14 mouse cellular contexts compared by ENCODE assay signal in the genomic region with DNA sequence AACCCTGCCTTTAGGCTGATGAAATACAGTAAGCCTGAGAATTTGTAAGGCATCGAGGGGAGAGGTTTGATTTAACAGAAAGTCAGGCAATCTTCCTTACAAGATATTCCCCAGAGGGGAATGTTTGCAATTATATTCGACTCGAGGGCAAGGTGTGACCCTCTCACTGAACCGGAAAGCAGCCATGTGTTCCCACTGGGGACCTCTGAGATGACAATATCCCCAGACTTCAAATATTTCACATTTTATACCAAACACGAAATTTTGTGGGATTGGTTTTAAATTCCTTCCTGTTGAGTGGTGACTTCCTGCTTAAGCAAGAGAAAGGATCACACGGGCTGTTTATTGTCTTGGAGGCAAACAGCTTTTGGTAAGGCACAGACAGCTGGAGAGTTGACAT. TPM values are rescaled to one million over a fixed set of nuclear protein-coding genes. Genes with fewer than 3 reads are reported as not detected.
DNase-seq lines count a peak whose midpoint lies in the region; ATAC-seq and TF ChIP-seq lines count a peak whose summit lies in the region.
"Had no signal": no experiment of that assay in that cellular context is flagged by ENCODE, and none has a peak within 500 bp of the region (broad histone marks: within the 10 kb centered on the region; RNA-seq: fewer than 3 reads in every experiment).

No protein-coding gene starts in this region.

- H3K4me1 ChIP-seq in heart, embryonic 11.5 days (ENCODE audit: control insufficient read depth, insufficient read depth, low read length): peaks cover 6% of the 10 kb centered on the region; the same call in 1 of the 2 replicates
- H3K4me1 ChIP-seq in lung, embryonic 14.5 days (ENCODE audit: insufficient read depth): peaks cover 10% of the 10 kb centered on the region
- peaks cover 26% of the 10 kb centered on the region for H3K4me1 ChIP-seq in embryonic facial prominence, embryonic 14.5 days (ENCODE audit: control insufficient read depth, insufficient read depth, low read length)
- peaks cover 36% of the 10 kb centered on the region for H3K4me1 ChIP-seq in limb, embryonic 15.5 days

- ATAC-seq in heart, embryonic 11.5 days (replicated peaks; ENCODE audit: insufficient number of reproducible peaks, low FRiP score, low TSS enrichment): no peak
- no peak for ATAC-seq in lung, embryonic 14.5 days (ENCODE audit: insufficient read depth)
- ATAC-seq in embryonic facial prominence, embryonic 14.5 days (ENCODE audit: low read depth): peak; percentile 2; the same call in 1 of the 2 replicates
- ATAC-seq in limb, embryonic 15.5 days (ENCODE audit: insufficient number of reproducible peaks, low FRiP score, low TSS enrichment, low read depth): no peak
- ATAC-seq in frontal cortex, adult (ENCODE audit: low TSS enrichment): no peak

- 0 out of 2 replicates have a peak, but pooled peaks cover 7% of the 10 kb centered on the region for H3K27me3 ChIP-seq in heart, embryonic 11.5 days (ENCODE audit: control insufficient read depth, insufficient read depth, low read length)
- H3K27me3 ChIP-seq in lung, embryonic 14.5 days (ENCODE audit: insufficient read depth, low read length): peaks cover 4% of the 10 kb centered on the region; the same call in 1 of the 2 replicates
- 0 out of 2 replicates have a peak, but pooled peaks cover 3% of the 10 kb centered on the region for H3K27me3 ChIP-seq in embryonic facial prominence, embryonic 14.5 days (replicated peaks; ENCODE audit: control insufficient read depth, insufficient read depth, low read length)
- peaks cover 8% of the 10 kb centered on the region; the same call in 1 of the 2 replicates for H3K27me3 ChIP-seq in limb, embryonic 15.5 days

- 34% methylated on average over 6 of the region's 6 CpGs for WGBS in heart, embryonic 11.5 days (ENCODE audit: insufficient replicate concordance)
- 16% methylated on average over 6 of the region's 6 CpGs for WGBS in lung, embryonic 14.5 days
- WGBS in embryonic facial prominence, embryonic 14.5 days: 3% methylated on average over 6 of the region's 6 CpGs
- WGBS in limb, embryonic 15.5 days: 5% methylated on average over 6 of the region's 6 CpGs

- H3K27ac ChIP-seq in heart, embryonic 11.5 days (ENCODE audit: low read depth, low read length): no peak overlapping the region
- no peak overlapping the region for H3K27ac ChIP-seq in lung, embryonic 14.5 days (ENCODE audit: low read depth)
- peak overlapping the region; percentile 42; the same call in 1 of the 2 replicates for H3K27ac ChIP-seq in embryonic facial prominence, embryonic 14.5 days (replicated peaks; ENCODE audit: low read depth, low read length)
- H3K27ac ChIP-seq in limb, embryonic 15.5 days: peak overlapping the region; percentile 51

- H3K36me3 ChIP-seq in heart, embryonic 11.5 days (ENCODE audit: control insufficient read depth, insufficient read depth, low read length): no peaks in the 10 kb centered on the region
- H3K36me3 ChIP-seq in lung, embryonic 14.5 days (ENCODE audit: insufficient read depth): no peaks in the 10 kb centered on the region
- H3K36me3 ChIP-seq in embryonic facial prominence, embryonic 14.5 days (ENCODE audit: control insufficient read depth, insufficient read depth, low read length): no peaks in the 10 kb centered on the region
- H3K36me3 ChIP-seq in limb, embryonic 15.5 days: no peaks in the 10 kb centered on the region

- no peak overlapping the region for H3K9ac ChIP-seq in heart, embryonic 11.5 days (ENCODE audit: low read depth, low read length)
- H3K9ac ChIP-seq in lung, embryonic 14.5 days: no peak overlapping the region
- H3K9ac ChIP-seq in embryonic facial prominence, embryonic 14.5 days (ENCODE audit: low read depth, low read length): no peak overlapping the region; the same call in 1 of the 2 replicates
- H3K9ac ChIP-seq in limb, embryonic 15.5 days: no peak overlapping the region

- H3K4me2 ChIP-seq in heart, embryonic 11.5 days: no peak overlapping the region
- H3K4me2 ChIP-seq in lung, embryonic 14.5 days: no peak overlapping the region
- H3K4me2 ChIP-seq in embryonic facial prominence, embryonic 14.5 days (ENCODE audit: low read depth, low read length): peak overlapping the region; percentile 24
- H3K4me2 ChIP-seq in limb, embryonic 15.5 days: no peak overlapping the region

- H3K4me3 ChIP-seq in heart, embryonic 11.5 days (ENCODE audit: low read depth, low read length): no peak overlapping the region
- H3K4me3 ChIP-seq in lung, embryonic 14.5 days (ENCODE audit: low read depth, low read length): no peak overlapping the region
- H3K4me3 ChIP-seq in embryonic facial prominence, embryonic 14.5 days (ENCODE audit: low read depth, low read length): no peak overlapping the region
- H3K4me3 ChIP-seq in limb, embryonic 15.5 days: no peak overlapping the region

- H3K9me3 ChIP-seq in heart, embryonic 11.5 days (replicated peaks; ENCODE audit: control insufficient read depth, low read length): no peaks in the 10 kb centered on the region
- H3K9me3 ChIP-seq in lung, embryonic 14.5 days (ENCODE audit: low read depth, low read length): no peaks in the 10 kb centered on the region
- H3K9me3 ChIP-seq in embryonic facial prominence, embryonic 14.5 days (ENCODE audit: control insufficient read depth, low read length): no peaks in the 10 kb centered on the region
- no peaks in the 10 kb centered on the region for H3K9me3 ChIP-seq in limb, embryonic 15.5 days

- TF ChIP-seq CTCF in lung, embryonic 14.5 days (IDR thresholded peaks at IDR 0.05; ENCODE audit: low read depth): no peak

- peak; percentile 22 to 33 for DNase-seq in heart, adult 18-20 months
- DNase-seq in lung, embryonic 14.5 days: peak; percentile 30
- DNase-seq in lung, postnatal 25 days (ENCODE audit: low spot score): no peak
- peak; percentile 76 for DNase-seq in embryonic facial prominence, embryonic 14.5 days (ENCODE audit: low spot score)
- no peak for DNase-seq in ovary, postnatal 36 days (ENCODE audit: low spot score)
- DNase-seq: cerebellum, adult 9-10 months; kidney, adult 8-10 months; lung, postnatal 10 days; right cerebral cortex, postnatal 14 days had no signal

RNA-seq across cellular contexts. Expression of a gene that starts 2.7 kb away (rescaled TPM):
- not detected for total RNA-seq in heart, adult 18-20 months (2021)
- 0.51 TPM in 1 of 2 replicates, not detected in the other for polyA plus RNA-seq in heart, embryonic 11.5 days (2014; fragmentation: Nextera tagmentation; extraction: Ambion mirVana)
- not detected in 2 replicates for polyA plus RNA-seq in lung, embryonic 14.5 days (2014; fragmentation: Nextera tagmentation; extraction: Ambion mirVana)
- 0.54 TPM in 1 of 2 replicates, not detected in the other for polyA plus RNA-seq in embryonic facial prominence, embryonic 14.5 days (2014; fragmentation: Nextera tagmentation; extraction: Ambion mirVana)
- 0.23 TPM in 1 of 2 replicates, not detected in the other for polyA plus RNA-seq in limb, embryonic 15.5 days (2015; fragmentation: Nextera tagmentation; extraction: Ambion mirVana)
- polyA plus RNA-seq: gonadal fat pad, adult 2 months; neural tube, embryonic 11.5 days had no signal

RNA-seq across cellular contexts. Expression of a gene that starts 6.9 kb away (rescaled TPM):
- 1 to 10 TPM in 1 of 2 experiments, under 1 TPM in 1; 0.10 to 1.1 TPM for total RNA-seq in heart, adult 18-20 months (2021)
- polyA plus RNA-seq in heart, embryonic 11.5 days (2014; fragmentation: Nextera tagmentation; extraction: Ambion mirVana): 0.14 and 0.15 TPM in 2 replicates
- 0.54 and 1.5 TPM in 2 replicates for polyA plus RNA-seq in lung, embryonic 14.5 days (2014; fragmentation: Nextera tagmentation; extraction: Ambion mirVana)
- 2.1 and 2.4 TPM in 2 replicates for polyA plus RNA-seq in embryonic facial prominence, embryonic 14.5 days (2014; fragmentation: Nextera tagmentation; extraction: Ambion mirVana)
- 0.96 and 1.9 TPM in 2 replicates for polyA plus RNA-seq in limb, embryonic 15.5 days (2015; fragmentation: Nextera tagmentation; extraction: Ambion mirVana)

Comparison
In these comparisons a context has a peak if more than half of its experiments do, and no peak if none do; other contexts are left out.
1. DNase-seq: peak in heart, adult 18-20 months (2 of 2), lung, embryonic 14.5 days (single experiment) and embryonic facial prominence, embryonic 14.5 days (single experiment); none in lung, postnatal 25 days (single experiment) and ovary, postnatal 36 days (single experiment).
2. H3K27ac ChIP-seq: peak in embryonic facial prominence, embryonic 14.5 days (single experiment) and limb, embryonic 15.5 days (single experiment); none in heart, embryonic 11.5 days (single experiment) and lung, embryonic 14.5 days (single experiment).